Mouse (Mus musculus): ENCODE results near the gene Coro1a.
"Not testable (repeated sequence)": the region's sequence is repeated elsewhere in the genome, so short reads cannot be mapped to it uniquely, and the experiment has no call there.

The Coro1a gene

DNA sequence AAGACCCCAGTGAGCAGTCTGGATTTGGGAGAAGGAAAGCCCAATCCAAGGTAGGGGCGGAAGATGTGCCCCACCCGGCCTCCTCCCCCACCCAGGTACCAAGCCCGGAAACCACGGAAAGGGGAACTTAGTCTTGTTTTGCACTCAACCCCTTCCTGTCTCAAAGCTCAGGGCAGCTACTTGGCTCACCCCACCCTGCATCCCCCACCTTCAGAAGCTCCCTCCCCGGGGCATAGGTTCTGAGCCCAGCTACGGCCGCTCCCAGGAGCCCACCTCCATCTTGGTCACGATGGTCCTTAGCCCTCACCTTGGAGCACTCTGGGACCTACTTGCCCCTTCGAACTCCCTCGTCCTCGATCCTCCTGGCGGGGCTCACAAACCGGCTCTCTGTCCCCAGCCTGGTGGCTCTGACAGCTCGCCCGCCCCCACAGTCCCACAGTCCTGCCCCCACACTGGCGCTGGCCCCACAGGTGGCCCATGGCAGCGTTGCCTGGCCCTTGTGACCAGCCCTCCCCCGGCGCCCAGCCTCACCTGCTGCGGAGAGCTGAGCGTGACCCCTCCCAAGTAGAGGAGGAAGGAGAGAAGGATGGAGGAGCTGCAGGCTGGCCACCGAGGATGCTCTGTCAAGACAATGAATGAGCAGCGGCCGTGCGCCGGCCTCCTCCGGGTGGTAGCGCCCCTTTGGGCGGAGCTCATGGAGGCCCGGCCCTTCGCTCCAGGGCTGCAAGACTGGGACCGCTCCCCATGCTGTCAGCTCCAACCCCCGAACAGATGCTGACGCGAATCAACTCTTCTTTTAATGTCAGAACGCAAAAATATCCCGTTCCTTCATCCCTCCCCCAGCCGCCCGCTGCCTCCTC, 3.2 kb downstream of the Coro1a start:
- peak; percentile 87 for DNase-seq

DNA sequence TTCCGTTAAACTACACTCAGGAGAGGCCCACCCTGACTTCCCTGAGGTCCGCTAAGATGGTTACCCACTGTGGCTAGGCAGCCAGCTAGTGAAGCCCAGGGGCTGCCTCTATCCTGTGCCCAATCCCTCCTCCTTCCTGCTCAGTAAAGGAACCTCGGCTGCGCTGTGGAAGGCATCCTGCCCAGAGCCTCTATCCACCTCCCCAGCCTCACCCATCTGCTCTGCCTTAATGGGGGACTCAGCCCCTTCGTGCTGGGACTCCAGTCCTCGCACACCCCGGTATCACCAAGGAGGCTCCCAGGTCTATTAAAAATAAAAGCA, 3.9 kb downstream of the Coro1a start:
- DNase-seq = peak; percentile 40

DNA sequence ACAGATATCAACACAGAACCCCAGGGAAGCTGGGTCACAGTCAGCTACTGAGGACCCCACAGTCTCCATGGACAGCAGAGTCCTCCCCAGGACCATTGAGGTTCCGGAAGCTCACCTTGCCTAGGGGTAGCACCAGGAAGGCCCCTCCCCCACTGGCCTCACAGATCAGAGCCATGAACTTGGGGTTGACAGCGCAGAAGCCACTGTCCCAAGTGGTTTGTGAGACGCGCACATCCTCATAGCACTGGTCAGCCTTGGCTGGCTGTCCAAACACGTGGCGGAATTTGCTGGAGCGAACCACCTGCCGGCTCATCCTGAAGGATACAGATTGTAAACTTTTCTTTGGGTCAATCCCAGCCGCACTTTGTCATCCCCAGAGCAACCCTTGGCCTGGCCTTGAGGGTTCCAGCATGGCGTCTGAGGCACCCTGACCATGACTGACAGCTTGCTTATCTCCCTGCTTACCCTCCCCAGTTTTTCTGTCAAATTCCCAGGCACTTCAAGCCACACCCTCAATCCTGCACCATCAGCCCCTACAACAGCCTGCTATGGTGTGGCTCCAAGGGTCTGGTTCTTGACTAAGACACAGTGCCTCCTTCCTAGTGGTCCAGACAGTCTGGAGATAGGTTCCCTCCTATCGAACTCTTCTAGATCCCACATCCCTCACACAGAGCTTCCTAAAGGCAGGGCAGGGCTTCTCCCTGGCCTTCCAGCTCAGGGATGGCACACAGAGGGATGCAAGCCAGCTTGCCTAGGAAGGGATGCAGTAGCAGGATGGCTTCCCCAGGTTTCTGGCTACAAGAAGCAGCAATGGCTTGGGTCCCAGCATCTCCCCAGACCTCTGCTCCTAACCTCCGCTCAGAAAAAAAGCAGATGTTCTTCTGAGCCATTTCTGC, 4.5 kb downstream of the Coro1a start:
- DNase-seq = peak; percentile 52

DNA sequence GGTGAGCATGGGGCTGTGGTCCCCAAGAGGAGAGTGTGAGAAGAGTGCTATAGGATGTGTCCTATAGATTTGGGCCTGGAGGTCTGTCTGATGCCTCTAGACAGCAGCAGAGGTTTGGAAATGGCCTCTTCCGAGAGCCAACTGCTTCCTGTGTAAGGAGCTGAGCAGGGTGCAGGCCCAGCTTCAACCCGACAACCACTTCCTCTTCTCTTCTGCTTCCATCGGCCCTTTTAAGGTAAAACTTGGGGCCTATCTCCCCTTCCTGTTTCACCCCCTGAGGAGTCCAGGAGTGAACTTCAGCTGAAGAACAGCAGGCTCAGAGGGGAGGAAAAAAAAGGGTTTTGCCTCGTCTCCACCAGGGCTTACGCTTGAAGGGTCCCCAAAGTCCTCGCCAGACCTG, 5.2 kb downstream of the Coro1a start:
- no peak for DNase-seq

DNA sequence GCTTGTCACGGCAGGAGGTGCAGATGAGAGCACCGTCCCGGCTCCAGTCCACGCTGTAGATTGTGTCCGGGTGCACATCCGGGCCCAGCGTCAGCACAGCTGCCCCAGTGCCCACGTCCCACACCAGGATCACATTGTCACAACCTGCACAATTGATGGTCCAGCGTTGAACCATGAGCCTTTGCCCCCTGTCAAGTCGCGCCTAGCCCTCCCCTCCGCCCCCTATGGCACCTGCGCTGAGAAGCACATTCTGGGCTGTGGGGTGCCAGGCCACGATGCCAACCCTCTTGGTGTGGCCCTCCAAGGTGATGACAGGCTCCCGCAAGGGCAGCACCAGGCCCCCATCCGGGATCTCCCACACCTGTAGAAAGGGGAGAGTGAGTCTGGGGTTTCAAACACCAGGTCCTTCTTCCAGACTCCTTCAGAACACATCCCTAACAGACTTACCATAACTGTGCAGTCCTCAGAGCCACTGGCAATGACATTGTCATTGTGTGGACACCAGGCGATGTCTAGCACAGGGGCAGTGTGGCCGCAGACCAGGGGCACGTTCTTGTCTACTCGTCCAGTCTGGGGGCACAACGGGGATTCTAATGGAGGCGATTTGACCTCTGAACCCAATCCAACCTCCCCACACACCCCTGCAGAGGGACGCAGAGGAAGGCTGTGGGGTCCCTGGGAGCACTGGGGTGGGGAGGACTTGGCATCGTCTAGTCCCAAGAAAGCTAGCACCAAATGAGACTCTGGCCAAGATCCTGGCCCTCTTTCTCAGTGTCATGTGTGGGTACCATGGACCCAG, 5.8 kb downstream of the Coro1a start:
- DNase-seq = peak; percentile 23

GRCm38 (mm10) chr7:126701070-126701469, 6.5 kb downstream of the Coro1a start:
- peak; percentile 93 for DNase-seq

GRCm38 (mm10) chr7:126700063-126701015, 7.2 kb downstream of the Coro1a start:
- no peak for DNase-seq

DNA sequence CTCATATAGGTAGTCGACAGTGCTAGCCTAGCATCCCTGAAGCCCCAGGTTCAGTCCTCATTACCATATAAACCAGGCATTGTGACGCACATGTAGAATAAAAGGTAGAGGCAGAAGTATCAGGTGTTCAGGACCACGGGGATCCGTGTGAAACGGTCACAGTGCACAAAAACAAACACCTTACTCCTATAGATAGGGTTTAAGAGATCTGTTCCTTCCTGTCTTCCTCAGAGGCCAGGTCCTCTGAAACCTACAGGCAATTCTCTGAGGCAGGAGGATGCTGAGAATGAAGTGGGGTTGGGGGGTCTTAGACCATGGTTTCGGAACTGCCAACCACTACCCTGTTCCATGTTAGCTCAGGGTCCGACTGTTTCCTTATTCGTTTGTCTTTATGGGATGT, 9.7 kb downstream of the Coro1a start:
- no peak for DNase-seq

GRCm38 (mm10) chr7:126696886-126697285, 10.7 kb downstream of the Coro1a start:
- no peak for DNase-seq

- DNase-seq = no peak
Measured at GRCm38 (mm10) chr7:126696303-126696702, 11.3 kb downstream of the Coro1a start.

- peak; percentile 92 for DNase-seq
Measured at GRCm38 (mm10) chr7:126695631-126696207, 11.9 kb downstream of the Coro1a start, which contains the start of gene Slx1b. Gene Slx1b (minus strand): TSS chr7:126695784.

DNA sequence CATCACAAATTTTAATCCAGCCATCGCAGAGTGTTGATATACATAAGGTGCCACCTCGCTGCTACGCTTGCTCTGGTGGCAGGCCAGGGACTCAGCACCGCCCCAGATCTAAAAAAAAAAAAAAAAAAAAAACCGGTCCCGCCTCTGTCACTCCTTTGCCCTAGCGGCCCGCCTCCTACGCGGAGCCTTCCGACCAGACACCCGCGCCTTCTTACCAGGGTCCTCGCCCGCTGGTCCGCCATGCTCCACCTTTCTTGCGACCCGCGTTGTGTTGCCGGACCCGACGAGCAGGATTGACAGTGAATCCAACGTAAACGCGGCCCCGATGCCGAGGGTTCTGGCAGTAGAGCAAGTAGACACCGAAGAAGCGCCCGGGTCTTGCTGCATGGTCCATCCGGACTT, 12.4 kb downstream of the Coro1a start, which contains the start of gene Bola2:
Gene Bola2, plus strand, starts transcription at position 192 of the 402 bp plus-strand sequence.
- no peak for DNase-seq

GRCm38 (mm10) chr7:126694441-126695051, 13.0 kb downstream of the Coro1a start:
- no peak for DNase-seq

DNA sequence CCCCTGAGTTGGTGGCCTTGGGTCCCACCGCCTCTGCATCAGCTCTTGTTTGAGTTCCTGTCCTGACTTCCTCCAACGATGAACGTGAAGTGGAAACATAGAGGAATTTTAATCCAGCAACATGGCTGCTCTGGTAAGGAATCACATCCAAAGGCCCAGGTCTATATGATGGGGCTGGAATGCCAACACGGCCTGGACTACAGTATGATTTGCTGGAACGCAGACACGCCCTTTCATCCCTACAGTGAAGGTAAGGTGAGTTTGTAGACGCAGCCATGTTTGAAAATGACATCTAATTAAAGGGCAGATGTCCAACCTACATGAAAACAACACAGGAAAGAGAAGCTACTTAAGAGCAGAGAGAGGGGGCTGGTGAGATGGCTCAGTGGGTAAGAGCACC, 13.8 kb downstream of the Coro1a start:
- no peak for DNase-seq

- DNase-seq = peak; percentile 75
Measured at GRCm38 (mm10) chr7:126693256-126693655, 14.3 kb downstream of the Coro1a start.

GRCm38 (mm10) chr7:126692426-126692825, 15.2 kb downstream of the Coro1a start:
- DNase-seq = no peak

DNA sequence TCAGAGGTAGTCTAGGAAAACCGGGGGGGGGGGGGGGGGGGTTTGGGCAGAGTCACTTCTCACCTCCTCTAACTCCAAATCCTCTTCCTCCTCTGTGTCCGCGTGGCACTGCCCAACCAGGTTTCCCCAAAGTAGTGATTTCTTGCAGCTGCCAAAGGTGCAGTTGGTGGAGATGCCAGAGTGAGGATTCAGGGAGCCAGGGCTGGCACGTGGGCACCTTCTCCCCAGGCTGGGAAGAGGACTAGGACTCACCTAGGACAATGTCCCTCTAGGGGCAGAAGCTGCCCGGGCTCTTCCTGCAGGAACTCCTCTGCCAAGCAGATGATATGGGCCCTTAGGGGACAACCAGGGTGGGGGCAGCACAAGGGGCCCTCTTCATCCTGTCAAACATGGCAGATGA, 15.9 kb downstream of the Coro1a start:
- DNase-seq = no peak

DNA sequence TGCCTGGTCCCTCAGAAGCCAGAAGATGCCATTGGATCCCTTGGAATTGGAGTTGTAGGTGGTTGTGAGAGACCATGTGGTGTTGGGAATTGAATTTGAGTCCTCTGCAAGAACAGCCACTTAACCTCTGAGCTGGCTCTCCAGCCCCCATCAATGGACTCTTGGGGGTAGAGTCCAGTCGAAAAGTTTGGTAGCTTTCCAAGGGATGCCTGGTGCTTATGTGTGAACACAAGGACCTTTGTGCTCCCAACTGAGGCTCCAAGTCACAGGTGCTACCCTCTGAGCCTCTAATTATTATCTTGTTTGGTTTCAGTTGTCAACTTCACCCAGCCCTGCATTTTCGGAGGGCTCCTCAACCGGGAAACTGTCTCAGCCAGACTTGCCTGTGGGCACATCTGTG, 16.9 kb downstream of the Coro1a start:
- no peak for DNase-seq

DNA sequence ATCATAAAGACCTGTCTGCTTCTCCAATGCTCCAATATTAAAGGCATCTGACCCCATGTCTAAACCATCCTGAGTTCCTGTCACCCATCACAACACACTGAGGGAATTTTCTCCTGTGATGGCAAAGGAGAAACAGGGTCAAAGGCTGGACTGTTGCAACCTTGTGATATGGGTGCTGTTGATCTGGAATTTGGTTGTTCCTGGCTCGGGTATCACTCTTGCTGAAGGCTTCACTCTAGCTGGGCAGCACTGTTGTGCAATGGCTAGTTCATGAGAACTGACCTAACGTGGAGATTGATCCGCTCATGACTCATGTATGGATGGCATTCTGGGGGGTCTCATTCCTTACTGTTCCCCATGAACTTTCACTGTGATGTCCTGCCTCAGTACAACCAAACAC, 18.6 kb downstream of the Coro1a start:
- no peak for DNase-seq

- not testable (repeated sequence) for DNase-seq
Measured at GRCm38 (mm10) chr7:126688156-126688555, 19.4 kb downstream of the Coro1a start.

- DNase-seq = no peak
Measured at GRCm38 (mm10) chr7:126681221-126681620, 26.4 kb downstream of the Coro1a start.

Data from cerebellum, adult 8-10 months (tissue).